Mouse (Mus musculus) ES-E14 (cell line): Measurements from ENCODE around the gene Zfyve1. TPM values are rescaled to one million over a fixed set of nuclear protein-coding genes. Genes with fewer than 3 reads are reported as not detected.
A peak's percentile ranks its signal among the peaks of the same experiment; 100 is the strongest.

Experiments used
- DNase-seq: peaks from one replicate; pipeline ENCODE4 v3.0.0-alpha.2; 2013; ENCODE audit warnings: low read depth, low spot score
- H3K27ac ChIP-seq: 2 replicates; pipeline ENCODE4 v1.5.1; 2012; ENCODE audit warnings: low read depth, mild to moderate bottlenecking, low read length, moderate library complexity, mixed read lengths; ENCODE audit not compliant: poor library complexity, insufficient read depth, severe bottlenecking
- H3K36me3 ChIP-seq: 2 replicates; pipeline ENCODE4 v1.6.1; 2012; ENCODE audit warnings: mild to moderate bottlenecking, low read length, moderate library complexity, mixed read lengths; ENCODE audit not compliant: control insufficient read depth, poor library complexity, insufficient read depth, severe bottlenecking
- H3K4me1 ChIP-seq, 2 experiments: fragments of 150-350 bp in 1 of 2; sonication (generic) in 1 of 2; 2 replicates each; pipeline ENCODE4 v1.6.1; 2012; ENCODE audit warnings: low read length in 2 of 2, mild to moderate bottlenecking in 1 of 2, mixed read lengths in 1 of 2; ENCODE audit not compliant: control insufficient read depth in 2 of 2, insufficient read depth in 2 of 2, poor library complexity in 1 of 2
- H3K4me3 ChIP-seq, 2 experiments: fragments of 150-350 bp in 1 of 2; sonication (generic) in 1 of 2; 2 replicates each; pipeline ENCODE4 v1.5.1; 2012; ENCODE audit warnings: low read length in 2 of 2, low read depth in 1 of 2, mild to moderate bottlenecking in 1 of 2, mixed read lengths in 1 of 2; ENCODE audit not compliant: insufficient read depth in 1 of 2, poor library complexity in 1 of 2, severe bottlenecking in 1 of 2
- H3K9ac ChIP-seq: 2 replicates; pipeline ENCODE4 v1.6.1; 2012; ENCODE audit warnings: low read depth, mild to moderate bottlenecking, low read length, mixed read lengths; ENCODE audit not compliant: poor library complexity, insufficient read depth, severe bottlenecking
- H3K9me3 ChIP-seq: fragments of 150-350 bp; sonication (generic); 2 replicates; pipeline ENCODE4 v1.6.1; 2012; ENCODE audit warnings: low read depth, mild to moderate bottlenecking, low read length; ENCODE audit not compliant: control insufficient read depth, insufficient read depth
- CHD2 ChIP-seq: IDR thresholded peaks from 2 replicates; pipeline ENCODE4 v1.6.1; 2014; ENCODE audit warnings: mild to moderate bottlenecking, low read depth, low read length, inconsistent platforms
- HCFC1 ChIP-seq: IDR thresholded peaks from 2 replicates; pipeline ENCODE4 v1.6.1; 2012; ENCODE audit warnings: low read length, inconsistent platforms, borderline replicate concordance; ENCODE audit not compliant: insufficient read depth
- MAFK ChIP-seq: IDR thresholded peaks from 2 replicates; pipeline ENCODE4 v1.6.1; 2014; ENCODE audit warnings: mild to moderate bottlenecking, low read depth, low read length, inconsistent platforms; ENCODE audit not compliant: insufficient read depth
- ZC3H11A ChIP-seq: IDR thresholded peaks from 2 replicates; pipeline ENCODE4 v1.6.1; 2012; ENCODE audit warnings: low read depth, mild to moderate bottlenecking, inconsistent platforms, low read length, borderline replicate concordance
- ZNF384 ChIP-seq: IDR thresholded peaks from 2 replicates; pipeline ENCODE4 v1.6.1; 2012; ENCODE audit warnings: low read depth, low read length, inconsistent platforms
- in situ Hi-C, 2 experiments: fragments of 600-800 bp; cut with MboI; formaldehyde crosslinking; loops; one replicate each; pipeline ENCODE4 v1.15.1; 2025; ENCODE audit warnings: low sequenced_read_pairs in 2 of 2, inconsistent platforms in 1 of 2; ENCODE audit not compliant: unreplicated experiment in 2 of 2
- total RNA-seq: library from RNA; depleted of rRNA; stranded (reverse); fragments of 300-350 nt; gene quantifications from 2 replicates; pipeline ENCODE4 v1.2.3, GENCODE M21; 2012

Zfyve1 gene
- total RNA-seq, 1 experiment = 38.2 TPM

DNA sequence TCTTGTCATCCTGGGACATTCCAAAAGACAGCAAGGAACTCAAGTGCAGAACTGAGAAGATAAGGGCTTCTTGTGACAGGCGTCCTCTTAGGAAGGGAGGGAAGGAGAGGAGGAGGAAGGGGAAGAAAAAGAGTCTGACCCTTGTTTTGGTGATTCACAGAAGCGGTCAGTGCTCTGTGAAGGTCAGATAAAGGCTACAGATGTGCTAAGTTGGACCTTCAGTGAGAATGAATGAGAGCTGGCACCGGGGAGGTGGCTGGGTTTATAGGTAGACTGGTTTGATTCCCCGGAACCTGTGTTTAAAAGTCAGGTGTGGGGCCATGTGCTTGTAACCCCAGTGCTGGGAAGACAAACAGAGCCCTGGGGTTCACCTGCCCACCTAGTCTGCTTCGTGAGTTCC is 68.4 kb downstream of the Zfyve1 start:
- Histone ChIP-seq H3K36me3 (peaks cover 36% of the 10 kb centered on the region), H3K4me1 (peaks cover 0 to 17% of the 10 kb centered on the region in 2 experiments; a peak in 3 of 4 replicates), H3K9ac (no peak overlapping the region), H3K9me3 (no peaks in the 10 kb centered on the region), H3K27ac (no peak overlapping the region; the same call in 1 of the 2 replicates), H3K4me3 (no peak overlapping the region)
- in situ Hi-C loops = no loop called here
- no peak for DNase-seq
- TF ChIP-seq HCFC1 (no peak), MAFK (no peak)

DNA sequence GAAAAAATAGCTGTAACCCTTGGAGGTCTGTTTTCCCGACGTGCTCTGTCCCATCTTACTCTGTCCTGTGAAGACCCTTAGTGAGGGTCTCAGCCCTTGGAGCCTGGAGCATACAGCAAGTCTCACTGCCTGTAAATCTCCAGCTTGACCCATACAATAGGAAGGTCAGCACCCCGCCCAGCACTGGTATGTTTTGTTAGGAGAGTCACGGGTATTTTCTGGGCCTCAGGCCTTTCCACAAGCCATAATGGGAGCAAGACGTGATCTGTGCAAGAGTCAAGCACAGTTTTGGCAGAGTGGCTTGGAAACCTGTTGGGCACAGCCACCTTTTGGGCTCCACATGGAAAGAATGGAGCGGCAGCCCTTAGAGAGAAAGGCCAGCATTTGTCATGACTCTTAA is 69.2 kb downstream of the Zfyve1 start:
- Histone ChIP-seq H3K27ac (no peak overlapping the region), H3K4me1 (peaks cover 0 to 21% of the 10 kb centered on the region in 2 experiments; a peak in 3 of 4 replicates)

DNA sequence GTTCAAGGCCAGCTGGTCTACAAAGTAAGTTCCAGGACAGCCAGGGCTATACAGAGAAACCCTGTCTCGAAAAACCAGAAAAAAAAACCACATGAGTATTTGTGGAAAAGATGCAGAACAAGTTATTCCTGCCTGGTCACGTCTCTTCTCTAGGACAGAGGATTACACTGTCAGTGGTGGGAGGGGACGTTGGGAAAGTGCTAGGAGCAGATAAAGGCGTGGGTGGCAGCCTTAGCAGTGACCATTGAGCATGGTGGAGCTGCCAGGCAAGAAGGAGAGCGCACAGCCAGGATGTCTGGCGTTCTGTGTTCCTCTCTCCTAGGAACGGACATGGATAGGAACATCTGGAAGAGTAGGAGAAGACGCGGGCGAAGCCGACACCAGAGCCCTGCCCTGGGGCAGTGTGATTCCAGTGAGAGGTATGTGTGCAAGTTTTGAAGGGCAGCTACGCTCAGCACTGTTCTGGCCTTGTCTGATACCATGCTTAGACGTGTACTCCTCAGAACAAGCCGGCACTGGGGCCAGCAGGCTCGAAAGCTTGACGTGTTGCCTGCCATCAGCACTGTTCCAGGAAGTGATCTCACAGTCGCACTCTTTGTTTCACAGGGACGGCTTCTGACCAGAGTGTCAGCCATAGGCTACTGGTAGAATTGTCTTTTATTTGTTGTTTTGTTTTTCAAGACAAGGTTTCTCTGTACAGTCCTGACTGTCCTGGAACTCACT is 71.0 kb downstream of the Zfyve1 start:
- no peak for DNase-seq
- Histone ChIP-seq H3K36me3 (peaks cover 17% of the 10 kb centered on the region), H3K4me1 (peaks cover 0 to 26% of the 10 kb centered on the region in 2 experiments; a peak in 3 of 4 replicates), H3K4me3 (peak overlapping the region; percentile 14 to 22; a peak in 3 of 4 replicates), H3K27ac (peak overlapping the region; percentile 4; the same call in 1 of the 2 replicates), H3K9me3 (no peaks in the 10 kb centered on the region), H3K9ac (peak overlapping the region; percentile 57)
- in situ Hi-C loops = no loop called here
- no peak for TF ChIP-seq ZNF384
- TF ChIP-seq HCFC1 = no peak
- no peak for TF ChIP-seq ZC3H11A
- TF ChIP-seq MAFK = no peak

More for the DNA sequence above, 69.2 kb downstream of the Zfyve1 start:
- in situ Hi-C loops = no loop called here
- TF ChIP-seq ZC3H11A = no peak
- H3K9me3 ChIP-seq = no peaks in the 10 kb centered on the region
- 0 out of 4 replicates have a peak overlapping the region, but pooled peaks of 1 of the 2 experiments have one; percentile 13 for H3K4me3 ChIP-seq
- H3K9ac ChIP-seq = peak overlapping the region; percentile 24; the same call in 1 of the 2 replicates
- DNase-seq = no peak
- peaks cover 30% of the 10 kb centered on the region for H3K36me3 ChIP-seq

DNA sequence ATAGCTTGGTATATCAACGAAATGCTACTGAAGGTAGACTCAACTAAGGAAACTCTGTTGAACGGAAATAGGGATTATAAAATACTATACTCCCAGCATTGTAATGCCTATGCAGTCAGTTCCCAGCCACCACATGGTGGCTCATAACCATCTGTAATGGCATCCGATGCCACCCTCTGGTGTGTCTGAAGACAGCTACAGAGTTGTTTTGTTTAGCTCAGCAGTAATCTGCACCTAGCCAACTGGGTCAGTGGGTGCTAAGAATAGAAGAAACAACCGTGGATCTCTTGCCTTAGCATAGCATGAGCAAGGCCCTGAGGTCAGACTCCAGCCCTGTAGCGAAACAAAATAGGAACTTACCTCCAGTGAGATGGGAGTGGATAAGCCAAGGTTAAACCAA is 72.7 kb downstream of the Zfyve1 start:
- Histone ChIP-seq H3K4me1 (peaks cover 0 to 27% of the 10 kb centered on the region in 2 experiments; a peak in 3 of 4 replicates), H3K9ac (no peak overlapping the region), H3K27ac (no peak overlapping the region; the same call in 1 of the 2 replicates), H3K4me3 (no peak overlapping the region), H3K36me3 (peaks cover 12% of the 10 kb centered on the region; the same call in 1 of the 2 replicates), H3K9me3 (no peaks in the 10 kb centered on the region)
- TF ChIP-seq ZC3H11A = no peak
- DNase-seq = no peak
- in situ Hi-C loops = no loop called here

DNA sequence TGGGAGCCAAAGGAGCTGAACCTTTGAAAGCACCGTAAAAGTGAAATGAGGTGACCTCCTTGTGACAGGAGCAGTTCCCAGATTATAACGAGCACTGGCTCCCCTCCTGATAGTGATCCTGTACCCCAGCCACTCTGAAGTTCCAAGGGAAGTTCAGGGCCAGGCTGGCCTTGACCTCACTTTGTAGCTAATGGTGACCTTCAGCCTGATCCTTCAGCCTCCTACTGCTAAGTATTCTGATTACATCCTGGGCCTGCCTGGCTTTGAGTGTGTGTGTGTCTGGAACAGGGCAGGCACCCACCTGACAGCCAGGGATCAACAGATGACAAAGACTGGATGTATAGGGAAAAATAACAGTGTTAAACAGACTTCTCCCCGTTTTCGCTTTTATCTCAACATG is 73.1 kb downstream of the Zfyve1 start:
- DNase-seq = no peak
- peak overlapping the region; percentile 46; the same call in 1 of the 2 replicates for H3K27ac ChIP-seq
- H3K4me1 ChIP-seq = peaks cover 2 to 32% of the 10 kb centered on the region in 2 experiments; a peak in 3 of 4 replicates

More for the DNA sequence above, 73.1 kb downstream of the Zfyve1 start:
- in situ Hi-C loops = no loop called here
- Histone ChIP-seq H3K36me3 (peaks cover 9% of the 10 kb centered on the region; the same call in 1 of the 2 replicates), H3K9ac (peak overlapping the region; percentile 35; the same call in 1 of the 2 replicates), H3K9me3 (no peaks in the 10 kb centered on the region), H3K4me3 (no peak overlapping the region)
- TF ChIP-seq HCFC1 (no peak), ZC3H11A (no peak), ZNF384 (no peak), CHD2 (no peak), MAFK (no peak)
